Mouse (Mus musculus) naive thymus-derived CD4-positive, alpha-beta T cell, adult 2 months (primary cell): ENCODE measurements at regions not wholly inside any gene's neighbourhood (a gene's known extent, or its start where the extent isn't known, plus 50 kb on each side); places are given as distances from the start of the nearest gene placed in this dataset.

Experiments
- DNase-seq: peaks from one replicate; pipeline ENCODE4 v3.0.0-alpha.2; 2011; ENCODE audit warnings: low read depth

GRCm38 (mm10) chr13:44182544-44183191 is 398.1 kb downstream of the Cd83 start:
- no peak for DNase-seq

GRCm38 (mm10) chr13:44195365-44195764 is 410.8 kb downstream of the Cd83 start:
- no peak for DNase-seq

DNA sequence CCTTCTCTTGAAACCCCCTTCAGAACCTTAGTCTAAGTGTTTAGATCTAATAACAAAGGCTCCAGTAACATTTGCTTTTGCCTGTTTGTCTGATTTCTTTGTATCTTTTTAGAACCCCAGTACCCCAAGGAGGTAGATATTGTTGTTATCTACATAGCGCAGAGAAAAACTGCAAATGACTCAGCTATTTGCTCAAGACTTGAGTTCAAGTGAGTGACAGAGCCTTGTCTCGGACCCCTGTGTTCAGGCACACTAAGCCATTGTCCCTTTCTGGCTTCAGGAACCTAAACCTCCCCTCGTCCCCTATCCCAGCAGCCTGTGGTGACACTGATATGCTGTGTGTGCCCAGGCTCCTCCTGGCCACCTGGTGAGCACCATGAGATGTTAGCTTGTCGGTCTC is 421.5 kb downstream of the Cd83 start:
- DNase-seq: peak; percentile 29

GRCm38 (mm10) chr13:44206448-44206847 is 421.9 kb downstream of the Cd83 start:
- DNase-seq: peak; percentile 9

DNA sequence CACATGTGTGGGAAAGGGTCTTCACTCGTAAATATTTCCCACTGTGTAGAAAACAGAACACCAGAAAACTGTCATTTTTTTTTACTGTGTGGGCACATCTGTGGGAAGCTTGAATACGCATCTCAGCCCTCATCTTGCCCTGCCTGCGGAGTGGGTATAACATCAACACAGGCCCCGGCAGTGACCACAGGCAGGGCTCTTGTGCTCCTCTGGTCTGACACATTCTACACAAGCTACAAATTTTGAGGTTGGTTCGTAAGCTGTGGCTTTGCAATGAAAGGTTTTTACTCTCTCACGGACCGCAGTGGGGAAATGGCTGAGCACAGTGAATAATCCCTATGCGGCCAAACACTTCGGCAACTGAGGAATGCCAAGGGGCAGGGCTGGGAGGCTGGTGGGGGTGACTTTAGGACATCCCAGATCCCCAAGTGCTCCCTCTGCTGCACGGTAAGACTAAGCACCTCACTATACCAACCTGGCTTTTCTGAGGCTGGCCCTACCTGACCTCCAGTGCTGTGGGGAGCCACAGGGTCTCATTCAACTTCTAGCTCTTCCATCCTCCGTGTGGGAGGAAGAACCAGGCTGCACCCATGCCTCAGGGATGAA is 422.9 kb downstream of the Cd83 start:
- DNase-seq: no peak

GRCm38 (mm10) chr13:44209036-44209435 is 424.5 kb downstream of the Cd83 start:
- DNase-seq: no peak

DNA sequence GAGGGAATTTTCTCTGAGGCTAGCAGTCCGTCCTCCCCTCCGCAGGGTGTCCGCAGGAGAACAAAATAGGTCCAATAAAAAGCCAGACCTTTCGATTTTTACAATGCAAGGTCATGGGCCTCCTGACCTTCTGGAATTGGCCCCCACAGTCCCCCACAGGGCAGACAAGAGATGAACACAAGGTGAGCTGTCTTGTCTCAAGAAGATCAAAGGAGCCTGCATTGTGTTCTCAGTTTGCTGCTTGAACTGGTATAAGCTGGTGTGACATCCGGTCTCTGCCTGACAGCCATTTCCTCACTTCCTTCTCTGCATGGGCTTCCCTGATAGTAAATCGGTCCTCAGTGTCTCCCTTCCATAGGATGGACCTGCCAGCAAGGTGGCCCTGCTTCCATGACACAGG is 425.5 kb downstream of the Cd83 start:
- DNase-seq: peak; percentile 68

DNA sequence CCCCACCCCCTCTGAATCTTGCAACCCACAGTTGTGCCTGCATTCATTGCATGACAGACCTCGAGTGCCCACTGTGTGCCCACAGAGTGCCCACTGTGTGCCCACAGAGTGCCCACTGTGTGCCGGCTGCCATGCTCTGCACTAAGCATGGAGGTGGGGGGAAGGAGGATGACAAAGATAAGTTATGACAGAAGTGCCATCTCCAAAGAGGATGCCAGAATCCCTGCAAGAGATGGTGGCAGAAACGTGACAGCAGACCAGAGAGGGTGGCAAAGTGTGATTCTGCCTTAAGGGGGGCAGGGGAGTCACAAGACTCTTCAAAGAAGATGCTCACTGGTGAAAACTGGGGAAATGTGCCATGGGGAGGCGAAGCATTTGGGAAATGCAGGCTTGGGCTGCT is 427.8 kb downstream of the Cd83 start:
- no peak for DNase-seq

DNA sequence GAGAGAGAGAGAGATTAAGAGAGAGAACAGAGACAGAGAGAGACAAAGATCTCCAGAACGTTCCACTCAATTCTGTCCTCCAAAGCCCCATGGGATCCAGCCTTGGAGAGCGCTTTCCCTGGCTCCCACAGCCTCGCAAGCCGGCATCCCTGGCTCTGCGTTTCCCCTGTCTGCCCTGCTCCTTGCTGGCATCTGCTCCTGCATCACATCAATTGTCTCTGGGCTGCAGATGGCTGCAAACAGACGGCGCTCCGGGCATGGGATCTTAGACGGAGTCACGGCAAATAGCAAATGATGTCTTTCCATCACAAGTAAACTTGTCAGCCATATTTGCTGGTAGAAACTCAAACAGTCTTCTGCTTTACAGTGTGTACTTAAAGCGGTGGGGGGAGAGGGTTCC is 428.4 kb downstream of the Cd83 start:
- DNase-seq: no peak

DNA sequence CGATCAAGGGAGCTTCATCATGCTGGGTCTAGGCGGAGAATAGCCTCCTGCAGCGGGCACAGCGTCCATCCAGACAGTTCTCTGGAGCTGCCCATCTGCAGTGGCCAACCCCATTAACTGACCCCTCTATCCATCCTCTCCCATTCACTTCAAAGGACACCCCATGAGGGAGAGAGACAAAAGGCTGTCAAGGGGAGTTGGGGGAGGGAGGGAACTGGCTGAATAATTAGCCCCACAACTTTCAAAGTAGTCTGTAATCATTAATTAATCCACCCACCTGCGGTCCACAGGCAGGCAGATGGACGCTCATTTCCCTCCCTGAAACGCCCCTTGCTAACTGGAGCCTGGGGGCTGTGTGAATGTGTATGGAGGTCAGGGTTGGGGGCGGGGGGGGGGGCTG is 433.7 kb downstream of the Cd83 start:
- no peak for DNase-seq

DNA sequence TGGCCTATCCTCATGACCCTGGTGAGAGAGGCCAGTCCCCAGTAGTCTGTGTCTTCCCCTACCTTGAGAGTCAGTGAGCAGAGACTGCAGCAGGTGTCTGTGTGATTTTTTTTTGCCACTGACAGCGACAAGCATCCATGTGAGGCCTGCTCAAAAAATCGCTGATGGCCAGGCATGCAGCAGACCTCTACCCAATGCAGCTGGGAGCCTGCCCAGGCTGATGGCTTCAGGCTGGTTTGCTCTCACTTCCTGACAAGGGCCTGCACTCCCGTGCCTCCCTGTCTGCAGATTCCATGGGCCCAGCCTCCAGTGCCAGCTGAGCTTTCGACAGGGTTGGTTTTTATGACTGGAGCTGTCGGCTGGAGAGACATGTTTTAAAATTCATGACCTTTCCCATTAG is 437.1 kb downstream of the Cd83 start:
- DNase-seq: no peak

GRCm38 (mm10) chr13:44222335-44222734 is 437.8 kb downstream of the Cd83 start:
- DNase-seq: no peak

DNA sequence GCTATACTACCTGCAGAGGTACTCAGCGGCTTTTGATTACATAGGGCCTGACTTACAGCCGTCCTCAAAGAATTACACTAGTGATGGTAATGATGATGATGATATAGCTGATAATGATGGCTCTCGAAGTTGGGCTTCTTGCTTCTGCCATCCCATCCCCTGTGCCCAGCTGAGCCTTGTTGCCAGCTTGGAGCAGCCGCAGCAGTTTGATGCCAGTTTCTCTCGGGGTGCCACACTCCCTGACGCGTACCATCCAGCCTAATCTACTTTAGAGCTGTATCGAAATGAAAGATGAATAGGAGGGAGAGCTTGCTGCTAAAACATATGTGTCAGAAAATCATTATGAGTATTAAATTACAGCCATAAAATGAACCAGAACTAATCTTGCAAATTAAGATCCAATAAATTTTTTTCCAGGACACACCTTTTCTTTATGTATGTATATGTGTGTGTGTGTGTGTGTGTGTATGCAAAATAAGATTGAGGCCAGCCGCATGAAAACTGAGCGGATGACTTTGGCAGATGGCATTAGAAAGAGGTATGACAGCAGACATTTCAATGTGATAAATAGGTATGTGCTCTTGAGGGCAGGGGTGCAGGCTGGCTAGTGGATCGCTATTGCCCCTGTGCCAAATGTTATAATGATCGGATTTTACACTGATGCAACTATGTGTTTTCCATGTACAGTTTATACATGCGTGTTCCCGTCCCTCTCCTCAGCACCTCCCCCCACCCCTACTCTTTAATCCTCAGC is 443.3 kb downstream of the Cd83 start:
- no peak for DNase-seq

GRCm38 (mm10) chr13:44228540-44229135 is 444.1 kb downstream of the Cd83 start:
- DNase-seq: no peak

- no peak for DNase-seq
Measured at GRCm38 (mm10) chr13:44229136-44229611, 444.6 kb downstream of the Cd83 start.

DNA sequence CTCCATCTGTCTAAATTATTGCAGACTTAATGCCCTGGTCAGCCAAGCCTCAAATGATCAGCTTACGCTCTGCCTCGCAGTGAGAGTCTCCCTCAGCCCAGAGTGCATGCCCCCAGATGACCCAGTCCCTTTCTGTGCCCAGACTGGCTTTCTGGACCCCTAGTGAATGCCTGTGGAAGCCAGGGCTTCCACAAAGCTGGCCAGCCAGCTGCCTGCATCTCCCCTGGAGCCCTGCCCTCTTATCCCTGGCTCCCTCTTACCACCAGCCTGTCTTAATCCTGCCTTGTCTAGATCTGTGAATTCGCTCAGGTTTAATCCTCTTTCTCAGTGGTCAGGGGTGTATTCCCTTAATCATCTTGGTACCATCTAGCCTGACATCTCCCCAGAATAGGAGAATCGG is 446.8 kb downstream of the Cd83 start:
- no peak for DNase-seq

GRCm38 (mm10) chr13:44231868-44232715 is 447.5 kb downstream of the Cd83 start:
- no peak for DNase-seq

DNA sequence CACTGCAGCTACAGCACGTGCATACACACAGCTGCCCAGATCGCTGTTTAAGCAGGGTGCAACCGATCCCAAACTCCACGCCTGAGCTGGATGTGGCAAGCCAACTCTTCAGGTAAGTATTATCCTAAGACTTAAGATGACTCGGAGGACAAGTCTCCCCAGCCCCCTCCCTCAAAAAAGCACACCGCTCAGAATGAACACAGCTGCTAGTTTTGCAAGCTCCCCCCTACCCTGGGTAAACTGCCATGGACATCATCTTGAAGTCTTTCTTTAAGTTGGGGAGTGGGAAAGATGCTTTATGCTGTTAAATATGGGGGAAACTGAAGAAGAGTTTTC is 448.1 kb downstream of the Cd83 start:
- no peak for DNase-seq

GRCm38 (mm10) chr13:44234241-44234640 is 449.7 kb downstream of the Cd83 start:
- DNase-seq: no peak

GRCm38 (mm10) chr13:44235236-44235635 is 450.7 kb downstream of the Cd83 start:
- DNase-seq: no peak

GRCm38 (mm10) chr13:44235941-44236340 is 451.4 kb downstream of the Cd83 start:
- DNase-seq: no peak

DNA sequence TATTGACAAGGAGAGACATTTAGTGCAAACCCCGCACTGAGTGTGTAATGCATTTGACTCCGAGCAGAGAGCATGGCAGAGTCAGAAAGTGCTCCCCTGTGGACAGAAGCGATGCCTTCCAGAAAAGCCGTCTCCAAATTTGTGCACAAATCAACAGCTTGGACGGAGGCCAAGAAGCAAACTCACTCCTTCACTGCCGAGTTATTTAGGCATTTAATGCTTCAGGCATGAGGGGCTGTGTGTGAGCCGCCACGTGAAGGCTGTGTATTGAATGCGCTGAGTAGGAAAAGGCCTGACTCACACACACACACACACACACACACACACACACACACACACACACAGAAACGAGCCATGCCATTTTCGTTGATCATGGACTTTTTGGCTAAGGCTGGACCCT is 453.7 kb downstream of the Cd83 start:
- DNase-seq: no peak
